8 mouse cellular contexts compared by ENCODE assay signal in genomic region chr5:138848102-138848501, GRCm38 (mm10). TPM values are rescaled to one million over a fixed set of nuclear protein-coding genes. Genes with fewer than 3 reads are reported as not detected.
A peak's percentile ranks its signal among the peaks of the same experiment; 100 is the strongest.
DNase-seq lines count a peak whose midpoint lies in the region; ATAC-seq lines count a peak whose summit lies in the region.

No protein-coding gene starts in this region.

- H3K27ac ChIP-seq in hindbrain, embryonic 15.5 days (replicated peaks): no peak overlapping the region

- peak overlapping the region; percentile 40 for H3K4me2 ChIP-seq in hindbrain, embryonic 15.5 days

- WGBS in hindbrain, embryonic 15.5 days: 5% methylated on average over 7 of the region's 7 CpGs

- no peaks in the 10 kb centered on the region for H3K9me3 ChIP-seq in hindbrain, embryonic 15.5 days

- ATAC-seq in hindbrain, embryonic 15.5 days (ENCODE audit: low FRiP score, low read depth): peak; percentile 83

- no peaks in the 10 kb centered on the region for H3K27me3 ChIP-seq in hindbrain, embryonic 15.5 days

- H3K36me3 ChIP-seq in hindbrain, embryonic 15.5 days: no peaks in the 10 kb centered on the region

- H3K4me3 ChIP-seq in hindbrain, embryonic 15.5 days: 0 out of 2 replicates have a peak overlapping the region, but pooled peaks have one; percentile 5

- H3K4me1 ChIP-seq in hindbrain, embryonic 15.5 days (replicated peaks): no peaks in the 10 kb centered on the region; the same call in none of the 2 replicates

- peak; percentile 82 for DNase-seq in R1 (ENCODE audit: low read depth, low spot score)
- DNase-seq in cerebellum, postnatal 25 days: peak; percentile 91 to 92
- peak; percentile 94 to 96 for DNase-seq in frontal cortex, postnatal 36 days (ENCODE audit: low spot score in 2 of 2)
- DNase-seq in left cerebral cortex, adult 11 months (ENCODE audit: low spot score): peak; percentile 90
- DNase-seq in lung, postnatal 4 days: peak; percentile 87 to 92
- DNase-seq in right cerebral cortex, adult 2 months (ENCODE audit: low spot score in 2 of 2): peak; percentile 94 to 96
- DNase-seq in urinary bladder, postnatal 10 days (ENCODE audit: low spot score): peak; percentile 64

- H3K9ac ChIP-seq in hindbrain, embryonic 15.5 days: no peak overlapping the region

RNA-seq across cellular contexts. Expression of gene Gm5294, which starts 28.2 kb away (rescaled TPM):
- polyA plus RNA-seq in hindbrain, embryonic 15.5 days (2015; fragmentation: Nextera tagmentation; extraction: Ambion mirVana): 0.62 and 0.74 TPM in 2 replicates
